9 mouse cellular contexts compared by ENCODE assay signal in the genomic region with DNA sequence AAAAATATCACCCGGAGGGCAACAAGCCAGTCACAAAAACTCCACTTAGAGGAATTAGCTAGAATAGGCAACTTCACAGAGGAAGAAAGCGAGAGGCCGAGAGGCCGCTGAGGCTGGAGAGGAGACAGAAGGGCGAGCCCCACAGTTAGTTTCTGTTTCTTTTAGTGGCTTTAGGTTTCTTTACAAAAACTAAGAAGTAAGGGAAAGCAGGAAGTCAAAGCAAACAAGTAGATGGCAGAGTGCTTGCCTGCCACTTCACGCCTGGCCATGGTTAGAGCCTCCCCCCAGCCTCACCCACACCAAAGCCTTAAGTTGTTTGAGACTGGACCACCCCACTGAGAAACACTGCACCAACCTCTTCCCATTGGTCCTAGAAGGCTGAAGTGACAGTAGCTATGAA.
DNase-seq lines count a peak whose midpoint lies in the region; TF ChIP-seq lines count a peak whose summit lies in the region.
"Had no signal": no experiment of that assay in that cellular context is flagged by ENCODE, and none has a peak within 500 bp of the region (broad histone marks: within the 10 kb centered on the region; RNA-seq: fewer than 3 reads in every experiment).

No protein-coding gene starts in this region.

- peak overlapping the region; percentile 59 for H3K9ac ChIP-seq in heart, adult 2 months (ENCODE audit: low read depth, low read length)

- peaks cover 28% of the 10 kb centered on the region for H3K4me1 ChIP-seq in heart, adult 2 months (ENCODE audit: control insufficient read depth, insufficient read depth, low read length)
- peaks cover 10% of the 10 kb centered on the region; the same call in 1 of the 2 replicates for H3K4me1 ChIP-seq in spleen, adult 2 months (ENCODE audit: control insufficient read depth, insufficient read depth, insufficient read length)

- no peaks in the 10 kb centered on the region for H3K27me3 ChIP-seq in heart, adult 2 months (ENCODE audit: control insufficient read depth, insufficient read depth, low read length)
- no peaks in the 10 kb centered on the region for H3K27me3 ChIP-seq in spleen, adult 2 months (ENCODE audit: control insufficient read depth, insufficient read depth, low read length)

- H3K4me3 ChIP-seq in heart, adult 2 months: peak overlapping the region; percentile 19
- peak overlapping the region; percentile 18; the same call in 1 of the 2 replicates for H3K4me3 ChIP-seq in spleen, adult 2 months (ENCODE audit: extremely low read depth, insufficient read depth, insufficient read length)
- peak overlapping the region; percentile 23 for H3K4me3 ChIP-seq in macrophage (ENCODE audit: inconsistent target)

- no peak for TF ChIP-seq CTCF in heart, adult 2 months (IDR thresholded peaks at IDR 0.05)
- TF ChIP-seq CTCF in spleen, adult 2 months (IDR thresholded peaks at IDR 0.05; ENCODE audit: extremely low read depth, insufficient read depth, insufficient read length, insufficient replicate concordance): no peak

- peaks cover 25% of the 10 kb centered on the region for H3K36me3 ChIP-seq in heart, adult 2 months (ENCODE audit: control insufficient read depth, insufficient read depth, low read length)
- H3K36me3 ChIP-seq in spleen, adult 2 months (ENCODE audit: control insufficient read depth, insufficient read depth, low read length): no peaks in the 10 kb centered on the region
- H3K36me3 ChIP-seq in macrophage (ENCODE audit: inconsistent target): no peaks in the 10 kb centered on the region

- intact Hi-C loops in heart, adult 2 months (cut with DNase I): loop anchor here (2.0 to 5.0 kb wide), 2 partner anchors 49 to 76 kb away; no protein-coding TSS in a partner anchor
- intact Hi-C loops in heart, postnatal 25 days (cut with DNase I): loop anchor here (2.0 kb wide), 1 partner anchor 17 kb away; no protein-coding TSS in a partner anchor
- intact Hi-C loops in left cerebral cortex, postnatal 36 days (cut with DNase I): no loop called here

- no peak for TF ChIP-seq EP300 in heart, adult 2 months (IDR thresholded peaks at IDR 0.05; ENCODE audit: insufficient read depth, low read depth, low read length)

- 41% methylated on average over 6 of the region's 6 CpGs for WGBS in heart, adult 2 months
- WGBS in spleen, adult 2 months: 5% methylated on average over 6 of the region's 6 CpGs
- WGBS in macrophage (ENCODE audit: missing documents): 5% methylated on average over 6 of the region's 6 CpGs

- peak overlapping the region; percentile 90 for H3K27ac ChIP-seq in heart, adult 2 months
- H3K27ac ChIP-seq in spleen, adult 2 months (ENCODE audit: insufficient read depth, low read length): peak overlapping the region; percentile 83
- H3K27ac ChIP-seq in macrophage: peak overlapping the region; percentile 91

- peak; percentile 51 to 61 for DNase-seq in heart, adult 2 months
- no peak for DNase-seq in heart, postnatal 25 days (ENCODE audit: low spot score)
- DNase-seq in spleen, adult 2 months (ENCODE audit: low read depth in 1 of 2, low spot score in 2 of 2): peak; percentile 40 to 46
- no peak for DNase-seq in spleen, adult 12 weeks (ENCODE audit: low spot score)
- DNase-seq in c-Kit-positive CD71-positive TER-119-positive erythroid progenitor cells, embryonic 14.5 days (ENCODE audit: low spot score): no peak
- DNase-seq in cerebellum, postnatal 36 days: no peak
- no peak for DNase-seq in left cerebral cortex, postnatal 36 days (ENCODE audit: low spot score in 2 of 2)
- DNase-seq: cerebellum, adult 9-11 months had no signal

- H3K79me2 ChIP-seq in heart, adult 2 months (replicated peaks; ENCODE audit: control insufficient read depth, insufficient read depth, low read length): peaks cover 5% of the 10 kb centered on the region
- peaks cover 71% of the 10 kb centered on the region for H3K79me2 ChIP-seq in macrophage (ENCODE audit: inconsistent target)

- 0 out of 2 replicates have a peak, but pooled peaks have one; percentile 3 for TF ChIP-seq POLR2A in heart, adult 2 months (IDR thresholded peaks at IDR 0.05; ENCODE audit: insufficient read depth, low read depth, low read length)
- peak; percentile 38 for TF ChIP-seq POLR2A in spleen, adult 2 months (IDR thresholded peaks at IDR 0.05; ENCODE audit: low read depth, low read length)

Comparison
In these comparisons a context has a peak if more than half of its experiments do, and no peak if none do; other contexts are left out.
1. DNase-seq: peak in heart, adult 2 months (2 of 2) and spleen, adult 2 months (2 of 2); none in heart, postnatal 25 days (single experiment), spleen, adult 12 weeks (single experiment), c-Kit-positive CD71-positive TER-119-positive erythroid progenitor cells, embryonic 14.5 days (single experiment), cerebellum, postnatal 36 days (0 of 2) and left cerebral cortex, postnatal 36 days (0 of 2).
2. Peak in every context shown above with its lines, with median percentiles within 50 percentile points of each other: H3K27ac ChIP-seq and H3K4me3 ChIP-seq.